Mouse (Mus musculus): ENCODE data around the gene Tubg2.

The Tubg2 gene

GRCm38 (mm10) chr11:101194643-101195042, 38.9 kb downstream of the Tubg2 start:
- DNase-seq (ENCODE audit: low spot score in 2 of 2), result no peak

GRCm38 (mm10) chr11:101195101-101195500, 39.4 kb downstream of the Tubg2 start:
- DNase-seq (ENCODE audit: low spot score in 2 of 2), result no peak

GRCm38 (mm10) chr11:101195571-101195970, 39.9 kb downstream of the Tubg2 start:
- no peak for DNase-seq (ENCODE audit: low spot score in 2 of 2)

- no peak for DNase-seq (ENCODE audit: low spot score in 2 of 2)
Measured at GRCm38 (mm10) chr11:101196175-101196574, 40.5 kb downstream of the Tubg2 start.

GRCm38 (mm10) chr11:101199555-101199954, 43.8 kb downstream of the Tubg2 start:
- DNase-seq (ENCODE audit: low spot score in 2 of 2), result no peak

GRCm38 (mm10) chr11:101200986-101201385, 45.3 kb downstream of the Tubg2 start:
- DNase-seq (ENCODE audit: low spot score in 2 of 2), result no peak
